Mouse (Mus musculus) ovary, postnatal 36 days (tissue): ENCODE results near the gene Borcs8.

Source experiments
- DNase-seq: peaks from one replicate; pipeline ENCODE4 v3.0.0; 2022; ENCODE audit warnings: low spot score, mixed read lengths

Gene Borcs8

GRCm38 (mm10) chr8:70179082-70179481, 39.8 kb downstream of the Borcs8 start:
- DNase-seq: no peak

- peak; percentile 2 for DNase-seq
Observed at GRCm38 (mm10) chr8:70181212-70181902, 42.1 kb downstream of the Borcs8 start.

DNA sequence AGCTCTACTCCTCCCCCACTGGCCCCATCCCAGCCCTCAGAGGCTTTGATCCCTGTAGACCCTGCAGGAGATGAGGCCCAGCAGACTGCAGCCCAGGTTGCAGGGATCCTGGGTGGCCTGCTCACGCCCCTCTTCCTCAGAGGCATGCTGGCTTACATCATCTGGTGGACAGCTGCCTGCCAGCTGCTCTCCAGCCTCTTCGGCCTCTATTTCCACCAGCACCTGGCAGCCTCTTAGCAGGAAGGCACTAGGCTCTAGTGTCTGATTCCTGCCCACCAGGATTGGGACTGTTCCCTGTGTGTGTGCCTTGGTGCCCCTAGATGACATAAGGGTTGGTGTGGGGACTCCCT, 42.6 kb downstream of the Borcs8 start:
- DNase-seq: no peak

- DNase-seq: peak; percentile 14
Observed at GRCm38 (mm10) chr8:70183194-70183593, 43.9 kb downstream of the Borcs8 start.

GRCm38 (mm10) chr8:70188707-70189106, 49.4 kb downstream of the Borcs8 start:
- DNase-seq: peak; percentile 17

DNA sequence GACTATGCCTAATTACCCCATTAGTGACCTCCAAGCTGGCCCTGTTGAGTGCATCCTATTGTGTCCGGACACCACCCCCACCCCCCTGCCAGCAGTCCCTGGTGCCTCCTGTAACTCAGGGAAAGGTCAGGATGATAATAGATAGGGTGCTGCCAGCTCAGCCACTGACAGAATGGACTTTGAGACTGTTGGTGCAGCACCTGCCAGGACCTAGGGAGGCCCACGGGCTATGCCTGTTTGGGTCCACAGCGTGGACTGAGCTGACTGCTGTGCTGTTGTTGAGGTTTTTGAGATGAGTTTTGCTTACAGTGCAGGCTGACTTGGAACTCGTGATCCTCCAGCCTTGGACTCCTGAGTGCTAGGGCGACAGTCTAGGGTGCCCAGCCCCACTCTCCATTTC, 53.9 kb downstream of the Borcs8 start:
- DNase-seq: peak; percentile 3

DNA sequence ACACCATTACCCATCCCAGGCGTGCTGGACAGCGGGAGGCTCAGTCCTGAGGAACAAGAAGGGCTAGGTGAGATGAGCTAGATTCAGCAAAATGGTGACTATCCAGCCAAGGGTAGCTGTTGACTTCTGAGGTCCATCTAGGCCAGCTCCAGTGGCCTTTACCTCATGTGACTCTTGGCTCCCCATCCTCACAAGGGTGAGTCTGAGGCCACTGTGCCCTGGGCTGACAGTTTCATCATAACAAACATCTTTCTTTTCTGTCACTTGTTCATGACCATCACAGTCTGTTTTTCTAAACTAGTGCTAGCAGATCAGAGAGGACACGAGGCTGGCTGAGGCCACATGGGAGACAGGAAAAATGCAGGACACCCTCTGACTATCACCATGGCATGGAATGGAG, 54.9 kb downstream of the Borcs8 start:
- DNase-seq: peak; percentile 4

DNA sequence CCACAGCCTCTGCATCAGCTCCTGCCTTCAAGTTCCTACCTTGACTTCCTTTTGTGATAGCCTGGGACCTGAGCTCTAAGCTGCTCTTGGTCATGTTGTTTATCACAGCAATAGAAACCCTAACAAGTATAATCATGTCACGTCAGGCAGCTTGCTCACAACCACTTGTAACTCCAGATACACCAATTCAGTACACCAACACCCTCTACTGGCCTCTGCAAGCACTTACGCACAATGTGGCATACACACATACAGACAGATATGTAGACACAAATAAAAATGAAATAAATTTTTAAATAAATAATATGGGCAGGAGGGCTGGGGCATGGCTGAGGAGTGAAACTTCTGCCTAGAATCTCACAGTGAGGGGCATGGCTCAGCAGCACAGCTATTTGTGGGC, 56.5 kb downstream of the Borcs8 start:
- no peak for DNase-seq
